8 mouse cellular contexts compared by ENCODE assay signal in genomic region chr12:20614766-20615165, GRCm38 (mm10).
DNase-seq lines count a peak whose midpoint lies in the region; ATAC-seq and TF ChIP-seq lines count a peak whose summit lies in the region.
"Not testable (repeated sequence)": the region's sequence is repeated elsewhere in the genome, so short reads cannot be mapped to it uniquely, and the experiment has no call there.

No protein-coding gene starts in this region.

- not testable (repeated sequence) for H3K27ac ChIP-seq in limb, embryonic 12.5 days; midbrain, embryonic 14.5 days (replicated peaks; ENCODE audit: low read depth, low read length); spleen, adult 2 months (ENCODE audit: insufficient read depth, low read length)

- TF ChIP-seq CTCF in spleen, adult 2 months (IDR thresholded peaks at IDR 0.05; ENCODE audit: extremely low read depth, insufficient read depth, insufficient read length, insufficient replicate concordance), result not testable (repeated sequence)

- H3K4me3 ChIP-seq in limb, embryonic 12.5 days (replicated peaks), result peak overlapping the region; percentile 45
- H3K4me3 ChIP-seq in midbrain, embryonic 14.5 days (replicated peaks; ENCODE audit: low read depth, low read length), result 0 out of 2 replicates have a peak overlapping the region, but pooled peaks have one; percentile 26
- not testable (repeated sequence) for H3K4me3 ChIP-seq in spleen, adult 2 months (ENCODE audit: extremely low read depth, insufficient read depth, insufficient read length)

- not testable (repeated sequence) for ATAC-seq in limb, embryonic 12.5 days (ENCODE audit: insufficient number of reproducible peaks, insufficient read depth, low FRiP score, low TSS enrichment, low read depth); midbrain, embryonic 14.5 days (ENCODE audit: low FRiP score, low TSS enrichment)

- intact Hi-C loops in heart, postnatal 14 days (cut with DNase I), result not testable (repeated sequence)

- H3K4me1 ChIP-seq in limb, embryonic 12.5 days (replicated peaks); midbrain, embryonic 14.5 days (ENCODE audit: control insufficient read depth, insufficient read depth, low read length); spleen, adult 2 months (ENCODE audit: control insufficient read depth, insufficient read depth, insufficient read length): not testable (repeated sequence)

- not testable (repeated sequence) for H3K9me3 ChIP-seq in limb, embryonic 12.5 days; midbrain, embryonic 14.5 days (ENCODE audit: control insufficient read depth, low read length)

- not testable (repeated sequence) for H3K27me3 ChIP-seq in limb, embryonic 12.5 days; midbrain, embryonic 14.5 days (ENCODE audit: control insufficient read depth, insufficient read depth, low read length); spleen, adult 2 months (ENCODE audit: control insufficient read depth, insufficient read depth, low read length)

- 0% methylated on average over 20 of the region's 39 CpGs for WGBS in limb, embryonic 12.5 days
- WGBS in midbrain, embryonic 14.5 days, result under 1% methylated on average over 27 of the region's 39 CpGs
- 9% methylated on average over 26 of the region's 39 CpGs for WGBS in spleen, adult 2 months

- not testable (repeated sequence) for TF ChIP-seq POLR2A in spleen, adult 2 months (IDR thresholded peaks at IDR 0.05; ENCODE audit: low read depth, low read length)

- peak; percentile 3 for DNase-seq in cerebellum, adult 9-10 months
- DNase-seq in frontal cortex, adult 2 months (ENCODE audit: extremely low spot score in 1 of 2, low spot score in 1 of 2), result peak; percentile 3 to 70
- peak; percentile 79 to 82 for DNase-seq in heart, postnatal 14 days
- DNase-seq in kidney, postnatal 14 days, result peak; percentile 80
- DNase-seq in midbrain, embryonic 14.5 days, result peak; percentile 82
- peak; percentile 3 to 29 for DNase-seq in spleen, adult 2 months (ENCODE audit: low read depth in 1 of 2, low spot score in 2 of 2)
- DNase-seq in urinary bladder, postnatal 4 days (ENCODE audit: low spot score in 2 of 2), result peak; percentile 65 to 81

- H3K9ac ChIP-seq in limb, embryonic 12.5 days (replicated peaks); midbrain, embryonic 14.5 days (replicated peaks; ENCODE audit: low read length): not testable (repeated sequence)

- peak overlapping the region; percentile 19; the same call in 1 of the 2 replicates for H3K4me2 ChIP-seq in limb, embryonic 12.5 days
- not testable (repeated sequence) for H3K4me2 ChIP-seq in midbrain, embryonic 14.5 days (ENCODE audit: low read length)

- not testable (repeated sequence) for H3K36me3 ChIP-seq in limb, embryonic 12.5 days; midbrain, embryonic 14.5 days (ENCODE audit: control insufficient read depth, insufficient read depth, low read length); spleen, adult 2 months (ENCODE audit: control insufficient read depth, insufficient read depth, low read length)

Comparison
In these comparisons a context has a peak if more than half of its experiments do, and no peak if none do; other contexts are left out.
1. DNase-seq: peak in every context shown above with its lines; median percentile 82 in midbrain, embryonic 14.5 days; 80 in heart, postnatal 14 days; 80 in kidney, postnatal 14 days; 73 in urinary bladder, postnatal 4 days; 36 in frontal cortex, adult 2 months; 16 in spleen, adult 2 months; 3 in cerebellum, adult 9-10 months.